Mouse (Mus musculus) heart, postnatal 10 days (tissue): ENCODE data around the gene Dus2. TPM values are rescaled to one million over a fixed set of nuclear protein-coding genes. Genes with fewer than 3 reads are reported as not detected.
A peak's percentile ranks its signal among the peaks of the same experiment; 100 is the strongest.

Source experiments
- DNase-seq, 2 experiments: peaks; one replicate each; pipeline ENCODE4 v3.0.0; 2021
- intact Hi-C: fragments of 180-260 bp; cut with DNase I; formaldehyde crosslinking; loops from one replicate; pipeline ENCODE4 v1.15.1; 2025
- total RNA-seq, 2 experiments: library from RNA; stranded (reverse); gene quantifications; 2 replicates each; pipeline ENCODE4 v1.2.3; 2021

Dus2 gene
- total RNA-seq, 2 experiments from 2014 or later: 8.4 to 8.5 TPM

- intact Hi-C loops: no loop called here
- DNase-seq: no peak
Observed at GRCm38 (mm10) chr8:106039605-106040004, 48.5 kb downstream of the Dus2 start.

- no peak for DNase-seq
- intact Hi-C loops: no loop called here
Observed at GRCm38 (mm10) chr8:106040218-106040617, 49.1 kb downstream of the Dus2 start.

- intact Hi-C loops: no loop called here
- DNase-seq: no peak
Observed at GRCm38 (mm10) chr8:106043055-106043454, 51.9 kb downstream of the Dus2 start.

- DNase-seq: peak; percentile 66 to 77
- intact Hi-C loops: no loop called here
Observed at GRCm38 (mm10) chr8:106044151-106044550, 53.0 kb downstream of the Dus2 start.

GRCm38 (mm10) chr8:106046872-106047559 is 55.9 kb downstream of the Dus2 start:
- DNase-seq: peak; percentile 35 to 55
- intact Hi-C loops: no loop called here

- DNase-seq: no peak
- intact Hi-C loops: no loop called here
Observed at GRCm38 (mm10) chr8:106047854-106048630, 56.9 kb downstream of the Dus2 start.

- intact Hi-C loops: no loop called here
- DNase-seq: no peak
Observed at GRCm38 (mm10) chr8:106049840-106050239, 58.7 kb downstream of the Dus2 start.

GRCm38 (mm10) chr8:106051068-106051467 is 59.9 kb downstream of the Dus2 start:
- intact Hi-C loops: no loop called here
- no peak for DNase-seq

- intact Hi-C loops: no loop called here
- no peak for DNase-seq
Observed at GRCm38 (mm10) chr8:106052510-106053089, 61.5 kb downstream of the Dus2 start.

- peak in 1 of 2 experiments; percentile 45 for DNase-seq
- intact Hi-C loops: no loop called here
Observed at GRCm38 (mm10) chr8:106054190-106054811, 63.2 kb downstream of the Dus2 start.

- intact Hi-C loops: no loop called here
- DNase-seq: no peak
Observed at GRCm38 (mm10) chr8:106055038-106055437, 63.9 kb downstream of the Dus2 start.

- no peak for DNase-seq
- intact Hi-C loops: no loop called here
Observed at GRCm38 (mm10) chr8:106056455-106056982, 65.4 kb downstream of the Dus2 start.

GRCm38 (mm10) chr8:106058731-106059612 is 67.8 kb downstream of the Dus2 start, which contains the start of gene Nfatc3:
Gene Nfatc3 (plus strand): TSS chr8:106058840.
- intact Hi-C loops: no loop called here
- peak; percentile 96 to 97 for DNase-seq

GRCm38 (mm10) chr8:106059613-106060371 is 68.7 kb downstream of the Dus2 start:
- DNase-seq: peak in 1 of 2 experiments; percentile 79
- intact Hi-C loops: no loop called here

- intact Hi-C loops: no loop called here
Observed at GRCm38 (mm10) chr8:106060521-106060920, 69.4 kb downstream of the Dus2 start.

GRCm38 (mm10) chr8:106061686-106062085 is 70.5 kb downstream of the Dus2 start:
- intact Hi-C loops: no loop called here
- DNase-seq: no peak

More at GRCm38 (mm10) chr8:106060521-106060920, 69.4 kb downstream of the Dus2 start:
- DNase-seq: no peak

GRCm38 (mm10) chr8:106063046-106063445 is 71.9 kb downstream of the Dus2 start:
- intact Hi-C loops: no loop called here
- DNase-seq: no peak

GRCm38 (mm10) chr8:106066721-106067120 is 75.6 kb downstream of the Dus2 start:
- intact Hi-C loops: no loop called here
- DNase-seq: no peak

- intact Hi-C loops: no loop called here
- no peak for DNase-seq
Observed at GRCm38 (mm10) chr8:106069565-106069964, 78.4 kb downstream of the Dus2 start.
